Comparison of ENCODE assay signal across 21 mouse cellular contexts in genomic region chr15:89300180-89300579, GRCm38 (mm10). TPM values are rescaled to one million over a fixed set of nuclear protein-coding genes. Genes with fewer than 3 reads are reported as not detected.
"Had no signal": no experiment of that assay in that cellular context is flagged by ENCODE, and none has a peak within 500 bp of the region (broad histone marks: within the 10 kb centered on the region; RNA-seq: fewer than 3 reads in every experiment).

No protein-coding gene starts in this region.

- H3K4me1 ChIP-seq: limb, embryonic 10.5 days; midbrain, embryonic 13.5 days; neural tube, embryonic 15.5 days had no signal

- H3K4me3 ChIP-seq: limb, embryonic 10.5 days; liver, embryonic 13.5 days; lung, embryonic 15.5 days; midbrain, embryonic 13.5 days; neural tube, embryonic 15.5 days had no signal

- H3K9me3 ChIP-seq: limb, embryonic 10.5 days; liver, embryonic 13.5 days; lung, embryonic 15.5 days; midbrain, embryonic 13.5 days; neural tube, embryonic 15.5 days had no signal

- H3K4me2 ChIP-seq: liver, embryonic 13.5 days; lung, embryonic 15.5 days; midbrain, embryonic 13.5 days; neural tube, embryonic 15.5 days had no signal

- ATAC-seq: hindbrain, embryonic 16.5 days; inflammation-experienced regulatory T-cells, adult 6 months; intestine, postnatal 0 days; liver, postnatal 0 days; midbrain, embryonic 13.5 days had no signal

- H3K27ac ChIP-seq: limb, embryonic 10.5 days; liver, embryonic 13.5 days; lung, embryonic 15.5 days; midbrain, embryonic 13.5 days; neural tube, embryonic 15.5 days had no signal

- H3K9ac ChIP-seq: liver, embryonic 13.5 days; liver, postnatal 0 days; lung, embryonic 15.5 days; midbrain, embryonic 13.5 days; neural tube, embryonic 15.5 days had no signal

- H3K27me3 ChIP-seq: liver, embryonic 13.5 days; lung, embryonic 15.5 days; midbrain, embryonic 13.5 days; neural tube, embryonic 15.5 days had no signal

- DNase-seq: layer of hippocampus, adult 9-11 months; liver, embryonic 13.5 days; liver, postnatal 0 days; lung, postnatal 36 days; right cerebral cortex, adult 18-20 months; right cerebral cortex, postnatal 25 days; thymus, postnatal 36 days had no signal

RNA-seq across cellular contexts. Expression of gene Adm2, which starts 22.3 kb away (rescaled TPM):
- total RNA-seq: layer of hippocampus, adult 18-20 months; left cerebral cortex, postnatal 14 days; megakaryocyte progenitor cell, adult 5-6 weeks; midbrain, postnatal 0 days had no signal
- polyA plus RNA-seq: hindbrain, embryonic 16.5 days; inflammation-experienced regulatory T-cells, adult 6 months; midbrain, embryonic 13.5 days; midbrain, postnatal 0 days; neural tube, embryonic 15.5 days had no signal

RNA-seq across cellular contexts. Expression of gene Miox, which starts 34.0 kb away (rescaled TPM):
- total RNA-seq: layer of hippocampus, adult 18-20 months; left cerebral cortex, postnatal 14 days; megakaryocyte progenitor cell, adult 5-6 weeks; midbrain, postnatal 0 days had no signal
- polyA plus RNA-seq: hindbrain, embryonic 16.5 days; inflammation-experienced regulatory T-cells, adult 6 months; intestine, postnatal 0 days; limb, embryonic 10.5 days; limb, embryonic 14.5 days; lung, embryonic 15.5 days; midbrain, embryonic 13.5 days; midbrain, postnatal 0 days; neural tube, embryonic 11.5 days; neural tube, embryonic 15.5 days; thymus, postnatal 0 days had no signal
